Comparison of ENCODE assay signal across 12 mouse cellular contexts in the genomic region with DNA sequence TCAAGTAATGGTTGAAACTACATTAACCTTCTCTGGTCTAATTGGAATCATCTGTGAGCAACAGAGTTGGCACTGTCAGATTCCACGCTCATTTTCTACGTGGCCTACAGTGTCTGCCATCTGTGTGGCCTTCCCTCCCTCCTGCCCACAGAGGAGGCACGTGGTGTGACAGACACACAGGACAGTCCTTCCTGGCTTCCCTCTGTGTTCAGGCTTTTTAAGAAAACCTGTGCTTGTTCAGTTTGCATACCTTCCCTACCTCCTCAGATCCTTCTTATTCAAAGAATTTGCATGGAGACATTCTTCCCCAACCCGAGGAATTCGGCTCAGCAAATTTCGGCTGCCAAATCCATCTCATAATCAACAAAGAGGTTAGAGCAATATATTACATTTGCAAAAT.
DNase-seq lines count a peak whose midpoint lies in the region; ATAC-seq and TF ChIP-seq lines count a peak whose summit lies in the region.
"Had no signal": no experiment of that assay in that cellular context is flagged by ENCODE, and none has a peak within 500 bp of the region (broad histone marks: within the 10 kb centered on the region; RNA-seq: fewer than 3 reads in every experiment).

No protein-coding gene starts in this region.

- 0 out of 2 replicates have a peak overlapping the region, but pooled peaks have one; percentile 24 for H3K27ac ChIP-seq in left cerebral cortex, adult 2 months
- H3K27ac ChIP-seq in limb, embryonic 15.5 days = peak overlapping the region; percentile 54
- H3K27ac ChIP-seq: macrophage had no signal

- no peak overlapping the region for H3K4me2 ChIP-seq in limb, embryonic 15.5 days
- H3K4me2 ChIP-seq: heart, embryonic 11.5 days had no signal

- H3K4me3 ChIP-seq in left cerebral cortex, adult 2 months = no peak overlapping the region
- no peak overlapping the region for H3K4me3 ChIP-seq in limb, embryonic 15.5 days

- no peaks in the 10 kb centered on the region for H3K27me3 ChIP-seq in limb, embryonic 15.5 days

- no peaks in the 10 kb centered on the region for H3K9me3 ChIP-seq in limb, embryonic 15.5 days
- H3K9me3 ChIP-seq: G1E had no signal

- no peak for TF ChIP-seq CTCF in left cerebral cortex, adult 2 months (IDR thresholded peaks at IDR 0.05)

- DNase-seq in left cerebral cortex, adult 2 months (ENCODE audit: extremely low spot score in 1 of 2, low spot score in 2 of 2) = peak in 1 of 2 experiments; percentile 8
- no peak for DNase-seq in left cerebral cortex, adult 18-20 months (ENCODE audit: low spot score in 2 of 2)
- peak; percentile 34 for DNase-seq in cerebellum, adult 11 months
- DNase-seq in cerebellum, postnatal 10 days = peak; percentile 64 to 70
- no peak for DNase-seq in right cerebral cortex, postnatal 4 days
- no peak for DNase-seq in spleen, postnatal 14 days (ENCODE audit: low spot score in 2 of 2)
- DNase-seq: adrenal gland, postnatal 10 days had no signal

- WGBS in limb, embryonic 15.5 days = 19% methylated on average over 6 of the region's 6 CpGs

- peaks cover 23% of the 10 kb centered on the region for H3K4me1 ChIP-seq in limb, embryonic 15.5 days

- intact Hi-C loops in left cerebral cortex, adult 2 months (cut with DNase I) = no loop called here

- ATAC-seq in limb, embryonic 15.5 days (ENCODE audit: insufficient number of reproducible peaks, low FRiP score, low TSS enrichment, low read depth) = peak; percentile 67; the same call in 1 of the 2 replicates
- ATAC-seq: intestine, embryonic 16.5 days had no signal

- H3K9ac ChIP-seq in limb, embryonic 15.5 days = no peak overlapping the region

- no peaks in the 10 kb centered on the region for H3K36me3 ChIP-seq in limb, embryonic 15.5 days
- H3K36me3 ChIP-seq: G1E had no signal

Comparison
In these comparisons a context has a peak if more than half of its experiments do, and no peak if none do; other contexts are left out.
1. DNase-seq: peak in cerebellum, adult 11 months (single experiment) and cerebellum, postnatal 10 days (2 of 2); none in left cerebral cortex, adult 18-20 months (0 of 2), right cerebral cortex, postnatal 4 days (single experiment) and spleen, postnatal 14 days (0 of 2).